18 mouse cellular contexts compared by ENCODE assay signal in the genomic region with DNA sequence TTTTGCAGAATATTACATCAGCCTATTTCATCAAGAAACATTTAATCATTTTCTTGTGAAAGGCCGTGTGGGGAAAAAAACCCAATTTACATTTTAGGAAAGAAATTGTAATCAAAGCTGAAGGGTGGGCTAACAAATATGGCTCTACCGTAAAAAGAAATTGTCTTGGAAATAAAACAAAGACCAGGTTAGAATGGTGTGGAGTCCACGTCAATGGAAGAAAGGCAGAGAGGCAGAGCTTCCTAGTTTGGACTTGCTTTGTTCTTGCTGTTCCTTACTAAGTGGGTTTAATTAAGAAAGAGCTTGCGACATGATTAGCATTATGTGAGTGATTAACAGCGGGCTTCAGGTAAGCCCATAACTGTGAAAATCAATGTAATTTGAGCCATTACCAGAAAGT. TPM values are rescaled to one million over a fixed set of nuclear protein-coding genes. Genes with fewer than 3 reads are reported as not detected.
DNase-seq lines count a peak whose midpoint lies in the region; ATAC-seq and TF ChIP-seq lines count a peak whose summit lies in the region.
"Had no signal": no experiment of that assay in that cellular context is flagged by ENCODE, and none has a peak within 500 bp of the region (broad histone marks: within the 10 kb centered on the region; RNA-seq: fewer than 3 reads in every experiment).

No protein-coding gene starts in this region.

- peak overlapping the region; percentile 26 for H3K27ac ChIP-seq in heart, adult 2 months
- no peak overlapping the region for H3K27ac ChIP-seq in left cerebral cortex, adult 2 months
- no peak overlapping the region for H3K27ac ChIP-seq in hindbrain, embryonic 16.5 days (ENCODE audit: low read depth, low read length)
- H3K27ac ChIP-seq: embryonic facial prominence, embryonic 13.5 days; liver, embryonic 12.5 days; stomach, embryonic 15.5 days had no signal

- H3K27me3 ChIP-seq in heart, adult 2 months (ENCODE audit: control insufficient read depth, insufficient read depth, low read length): no peaks in the 10 kb centered on the region
- no peaks in the 10 kb centered on the region for H3K27me3 ChIP-seq in hindbrain, embryonic 16.5 days (replicated peaks; ENCODE audit: control insufficient read depth, insufficient read depth, low read length)
- H3K27me3 ChIP-seq: embryonic facial prominence, embryonic 13.5 days; liver, embryonic 12.5 days; megakaryocyte, embryonic 14.5 days; stomach, embryonic 15.5 days had no signal

- TF ChIP-seq POLR2A in heart, adult 2 months (IDR thresholded peaks at IDR 0.05; ENCODE audit: insufficient read depth, low read depth, low read length): no peak

- DNase-seq in heart, adult 2 months: no peak
- DNase-seq in heart, postnatal 10 days: no peak
- DNase-seq in left cerebral cortex, adult 2 months (ENCODE audit: extremely low spot score in 1 of 2, low spot score in 2 of 2): no peak
- DNase-seq in left cerebral cortex, postnatal 10 days (ENCODE audit: extremely low spot score in 1 of 2, low spot score in 2 of 2): no peak
- DNase-seq in embryo, embryonic 10 days (ENCODE audit: low spot score): no peak
- no peak for DNase-seq in thymus, postnatal 0 days (ENCODE audit: low spot score)
- DNase-seq: adrenal gland, postnatal 10 days; cerebellum, postnatal 36 days; gastrocnemius, postnatal 14 days; kidney, postnatal 10 days; left cerebral cortex, postnatal 4 days; thymus, postnatal 36 days had no signal

- peaks cover under 1% of the 10 kb centered on the region for H3K4me1 ChIP-seq in heart, adult 2 months (ENCODE audit: control insufficient read depth, insufficient read depth, low read length)
- H3K4me1 ChIP-seq in hindbrain, embryonic 16.5 days (ENCODE audit: control insufficient read depth, insufficient read depth, low read depth, low read length): peaks cover 3% of the 10 kb centered on the region
- H3K4me1 ChIP-seq: embryonic facial prominence, embryonic 13.5 days; liver, embryonic 12.5 days; megakaryocyte, embryonic 14.5 days; stomach, embryonic 15.5 days had no signal

- TF ChIP-seq EP300 in heart, adult 2 months (IDR thresholded peaks at IDR 0.05; ENCODE audit: insufficient read depth, low read depth, low read length): no peak

- peak; percentile 37; the same call in 1 of the 2 replicates for ATAC-seq in hindbrain, embryonic 16.5 days
- ATAC-seq: inflammation-experienced regulatory T-cells, adult 6 months; liver, embryonic 12.5 days had no signal

- intact Hi-C loops in heart, adult 2 months (cut with DNase I): loop anchor here (2.0 kb wide), 1 partner anchor 372 kb away; no protein-coding TSS in a partner anchor
- intact Hi-C loops in heart, postnatal 10 days (cut with DNase I): loop anchor here (10.0 kb wide), 1 partner anchor 234 kb away; no protein-coding TSS in a partner anchor
- intact Hi-C loops in left cerebral cortex, adult 2 months (cut with DNase I): loop anchor here (1.0 to 10.0 kb wide), 4 partner anchors 234 to 736 kb away; no protein-coding TSS in a partner anchor
- intact Hi-C loops in left cerebral cortex, postnatal 10 days (cut with DNase I): loop anchor here (5.0 to 10.0 kb wide), 3 partner anchors 234 to 731 kb away; no protein-coding TSS in a partner anchor

- H3K9ac ChIP-seq in heart, adult 2 months (ENCODE audit: low read depth, low read length): no peak overlapping the region
- no peak overlapping the region for H3K9ac ChIP-seq in hindbrain, embryonic 16.5 days (ENCODE audit: low read depth, low read length)
- H3K9ac ChIP-seq: embryonic facial prominence, embryonic 13.5 days; liver, embryonic 12.5 days; stomach, embryonic 15.5 days had no signal

- H3K4me2 ChIP-seq in hindbrain, embryonic 16.5 days (ENCODE audit: low read length): no peak overlapping the region
- H3K4me2 ChIP-seq: embryonic facial prominence, embryonic 13.5 days; liver, embryonic 12.5 days; stomach, embryonic 15.5 days had no signal

- no peak for TF ChIP-seq CTCF in heart, adult 2 months (IDR thresholded peaks at IDR 0.05)
- TF ChIP-seq CTCF in left cerebral cortex, adult 2 months (IDR thresholded peaks at IDR 0.05): no peak

- peaks cover 43% of the 10 kb centered on the region for H3K36me3 ChIP-seq in heart, adult 2 months (ENCODE audit: control insufficient read depth, insufficient read depth, low read length)
- H3K36me3 ChIP-seq in hindbrain, embryonic 16.5 days (ENCODE audit: control insufficient read depth, insufficient read depth, low read length): no peaks in the 10 kb centered on the region
- H3K36me3 ChIP-seq: embryonic facial prominence, embryonic 13.5 days; liver, embryonic 12.5 days; stomach, embryonic 15.5 days had no signal

- no peaks in the 10 kb centered on the region for H3K9me3 ChIP-seq in hindbrain, embryonic 16.5 days (ENCODE audit: control insufficient read depth, low read length)
- H3K9me3 ChIP-seq: embryonic facial prominence, embryonic 13.5 days; liver, embryonic 12.5 days; megakaryocyte, embryonic 14.5 days; stomach, embryonic 15.5 days had no signal

- H3K79me2 ChIP-seq in heart, adult 2 months (replicated peaks; ENCODE audit: control insufficient read depth, insufficient read depth, low read length): peaks cover under 1% of the 10 kb centered on the region; the same call in 1 of the 2 replicates

- WGBS in heart, adult 2 months: 59% methylated on average over 5 of the region's 5 CpGs
- WGBS in hindbrain, embryonic 16.5 days: 49% methylated on average over 5 of the region's 5 CpGs

- H3K4me3 ChIP-seq in heart, adult 2 months: peak overlapping the region; percentile 13; the same call in 1 of the 2 replicates
- peak overlapping the region; percentile 23; the same call in 1 of the 2 replicates for H3K4me3 ChIP-seq in left cerebral cortex, adult 2 months
- H3K4me3 ChIP-seq in hindbrain, embryonic 16.5 days (ENCODE audit: low read length): no peak overlapping the region
- H3K4me3 ChIP-seq: embryonic facial prominence, embryonic 13.5 days; liver, embryonic 12.5 days; megakaryocyte, embryonic 14.5 days; stomach, embryonic 15.5 days had no signal

RNA-seq across cellular contexts. Expression of a gene that starts 11.3 kb away (rescaled TPM):
- 1,000 to 10,000 TPM; 2,567 to 3,090 TPM for total RNA-seq in heart, adult 2 months (2021)
- polyA plus RNA-seq in heart, adult 2 months (2012; rRNA removed): 88.4 and 181 TPM in 2 replicates
- total RNA-seq in heart, postnatal 10 days (2021): 1,000 to 10,000 TPM; 2,261 to 2,393 TPM
- 1 to 10 TPM in 1 of 2 experiments, under 1 TPM in 1; 0.54 to 1.3 TPM for total RNA-seq in left cerebral cortex, adult 2 months (2021)
- under 1 TPM; 0.20 to 0.43 TPM for total RNA-seq in left cerebral cortex, postnatal 10 days (2021)
- polyA plus RNA-seq in hindbrain, embryonic 16.5 days (2015; fragmentation: Nextera tagmentation; extraction: Ambion mirVana): 0.41 and 7.7 TPM in 2 replicates
- polyA plus RNA-seq in thymus, postnatal 0 days (2015; fragmentation: Nextera tagmentation; extraction: Ambion mirVana): 1.3 TPM in 2 replicates

Comparison
In these comparisons a context has a peak if more than half of its experiments do, and no peak if none do; other contexts are left out.
1. RNA of a gene that starts 11.3 kb away (total RNA-seq): 2,567 to 3,090 TPM in heart, adult 2 months and 2,261 to 2,393 TPM in heart, postnatal 10 days; 0.54 to 1.3 TPM in left cerebral cortex, adult 2 months and 0.20 to 0.43 TPM in left cerebral cortex, postnatal 10 days; every median in the first group is over 100 times any median in the second.